Mouse (Mus musculus): Measurements from ENCODE around the gene Tmem41b.
A peak's percentile ranks its signal among the peaks of the same experiment; 100 is the strongest.

The Tmem41b gene

GRCm38 (mm10) chr7:109975966-109976715 is 10.6 kb downstream of the Tmem41b start:
- no peak for DNase-seq

GRCm38 (mm10) chr7:109969542-109969941 is 17.2 kb downstream of the Tmem41b start:
- DNase-seq: no peak

- DNase-seq: peak; percentile 40
Observed at GRCm38 (mm10) chr7:109968924-109969450, 17.7 kb downstream of the Tmem41b start.

- no peak for DNase-seq
Observed at GRCm38 (mm10) chr7:109967805-109968579, 18.7 kb downstream of the Tmem41b start.

- no peak for DNase-seq
Observed at GRCm38 (mm10) chr7:109965658-109966057, 21.1 kb downstream of the Tmem41b start.

GRCm38 (mm10) chr7:109963707-109964106 is 23.0 kb downstream of the Tmem41b start:
- DNase-seq: no peak

- DNase-seq: no peak
Observed at GRCm38 (mm10) chr7:109962596-109962995, 24.1 kb downstream of the Tmem41b start.

- DNase-seq: no peak
Observed at GRCm38 (mm10) chr7:109961570-109961969, 25.2 kb downstream of the Tmem41b start.

- DNase-seq: no peak
Observed at GRCm38 (mm10) chr7:109960613-109961154, 26.0 kb downstream of the Tmem41b start.

- DNase-seq: peak; percentile 70
Observed at GRCm38 (mm10) chr7:109959716-109960612, 26.8 kb downstream of the Tmem41b start, which contains the start of gene Dennd5a. Dennd5a (minus strand) TSS chr7:109960470.

- peak; percentile 26 for DNase-seq
Observed at GRCm38 (mm10) chr7:109958843-109959715, 27.6 kb downstream of the Tmem41b start.

GRCm38 (mm10) chr7:109957996-109958789 is 28.5 kb downstream of the Tmem41b start:
- peak; percentile 22 for DNase-seq

GRCm38 (mm10) chr7:109954622-109955401 is 31.9 kb downstream of the Tmem41b start:
- peak; percentile 79 for DNase-seq

GRCm38 (mm10) chr7:109951297-109951696 is 35.4 kb downstream of the Tmem41b start:
- DNase-seq: no peak

GRCm38 (mm10) chr7:109944421-109945034 is 42.2 kb downstream of the Tmem41b start:
- peak; percentile 41 for DNase-seq

- DNase-seq: no peak
Observed at GRCm38 (mm10) chr7:109929628-109930027, 57.1 kb downstream of the Tmem41b start.

- no peak for DNase-seq
Observed at GRCm38 (mm10) chr7:109928365-109928764, 58.4 kb downstream of the Tmem41b start.

GRCm38 (mm10) chr7:109924965-109925364 is 61.8 kb downstream of the Tmem41b start:
- DNase-seq: no peak

- no peak for DNase-seq
Observed at GRCm38 (mm10) chr7:109922889-109923288, 63.8 kb downstream of the Tmem41b start.
